Mouse (Mus musculus) heart, adult 2 months (tissue): ENCODE measurements at regions not wholly inside any gene's neighbourhood (a gene's known extent, or its start where the extent isn't known, plus 50 kb on each side); places are given as distances from the start of the nearest gene placed in this dataset.

Experiments
- EP300 ChIP-seq: fragments of 200-500 bp; IDR thresholded peaks from 2 replicates; pipeline ENCODE4 v1.6.1; 2011; ENCODE audit warnings: low read depth, low read length, control low read depth; ENCODE audit not compliant: insufficient read depth
- POLR2A ChIP-seq: fragments of 200-500 bp; IDR thresholded peaks from 2 replicates; pipeline ENCODE4 v1.6.1; 2011; ENCODE audit warnings: mild to moderate bottlenecking, low read depth, low read length, control low read depth; ENCODE audit not compliant: insufficient read depth

DNA sequence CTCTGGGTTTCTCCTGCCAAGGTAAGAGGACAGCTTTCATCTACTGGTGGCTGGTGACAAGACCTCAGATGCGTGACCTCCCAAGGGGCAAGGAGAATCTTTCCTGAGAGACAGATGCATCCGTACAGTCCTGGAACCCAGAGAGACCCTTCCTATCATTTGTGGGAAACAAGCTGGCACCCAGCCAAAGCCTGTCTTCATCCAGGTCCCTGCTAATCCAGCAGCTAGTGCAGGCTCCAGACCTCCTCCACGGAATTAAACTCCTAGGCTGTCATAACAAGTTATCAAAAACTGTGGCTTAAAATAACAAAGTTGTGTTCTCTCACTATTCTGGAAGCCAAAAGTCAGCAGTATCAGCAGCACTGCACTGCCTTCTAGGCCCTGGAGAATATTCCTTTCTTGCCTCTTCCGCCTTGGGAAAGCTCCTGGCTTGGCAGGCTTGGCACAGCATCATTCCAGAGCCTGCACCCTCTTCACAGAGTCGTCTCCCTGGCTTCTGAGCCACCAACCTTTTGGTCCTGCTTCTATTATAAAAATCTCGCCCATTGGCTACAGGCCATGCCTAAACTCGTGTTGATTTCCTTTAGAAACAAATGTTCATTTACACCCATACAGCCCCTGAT is 113.3 kb upstream of the Slc22a22 start:
- TF ChIP-seq POLR2A (no peak), EP300 (no peak)
